Mouse (Mus musculus) neural tube, embryonic 13.5 days (tissue): ENCODE data around the gene Adamts10. TPM values are rescaled to one million over a fixed set of nuclear protein-coding genes. Genes with fewer than 3 reads are reported as not detected.

Source experiments
- ATAC-seq: fragments of 200-750 bp; cut with Nextera tagmentation; 2 replicates; pipeline ENCODE4 v1.8.0; 2017; ENCODE audit warnings: low read depth, mild to moderate bottlenecking, moderate TSS enrichment, moderate library complexity
- H3K27ac ChIP-seq: fragments of 300-500 bp; sonication (generic); replicated peaks from 2 replicates; pipeline ENCODE4 v1.5.1; 2015; ENCODE audit warnings: moderate library complexity, mild to moderate bottlenecking, inconsistent platforms
- H3K27me3 ChIP-seq: fragments of 300-500 bp; sonication (generic); 2 replicates; pipeline ENCODE4 v1.6.1; 2015; ENCODE audit warnings: mild to moderate bottlenecking, inconsistent platforms
- H3K36me3 ChIP-seq: fragments of 300-500 bp; sonication (generic); 2 replicates; pipeline ENCODE4 v1.6.1; 2015; ENCODE audit warnings: mild to moderate bottlenecking, inconsistent platforms
- H3K4me1 ChIP-seq: fragments of 300-500 bp; sonication (generic); replicated peaks from 2 replicates; pipeline ENCODE4 v1.6.1; 2015; ENCODE audit warnings: inconsistent platforms
- H3K4me2 ChIP-seq: fragments of 300-500 bp; sonication (generic); 2 replicates; pipeline ENCODE4 v1.6.1; 2015; ENCODE audit warnings: inconsistent platforms, mild to moderate bottlenecking, moderate library complexity
- H3K4me3 ChIP-seq: fragments of 300-500 bp; sonication (generic); 2 replicates; pipeline ENCODE4 v1.5.1; 2015; ENCODE audit warnings: mild to moderate bottlenecking, inconsistent platforms
- H3K9ac ChIP-seq: fragments of 300-500 bp; sonication (generic); 2 replicates; pipeline ENCODE4 v1.6.1; 2015; ENCODE audit warnings: moderate library complexity, mild to moderate bottlenecking, inconsistent platforms
- H3K9me3 ChIP-seq: fragments of 300-500 bp; sonication (generic); 2 replicates; pipeline ENCODE4 v1.6.1; 2016; ENCODE audit warnings: inconsistent platforms
- WGBS: fragments of 180-500 bp; shearing (Covaris S2); methylation state at CpG from one replicate; pipeline ENCODE4 v1.1.7; 2015; 5-methylcytosine and 5-hydroxymethylcytosine counted together
- polyA plus RNA-seq: library from polyadenylated mRNA; unstranded; fragments of >200 nt; fragmentation: Nextera tagmentation; extraction: Ambion mirVana; gene quantifications from 2 replicates; pipeline ENCODE4 v1.2.1, GENCODE M21; 2015

Adamts10 gene
- polyA plus RNA-seq, 1 experiment from 2014 or later, result 45.7 TPM

DNA sequence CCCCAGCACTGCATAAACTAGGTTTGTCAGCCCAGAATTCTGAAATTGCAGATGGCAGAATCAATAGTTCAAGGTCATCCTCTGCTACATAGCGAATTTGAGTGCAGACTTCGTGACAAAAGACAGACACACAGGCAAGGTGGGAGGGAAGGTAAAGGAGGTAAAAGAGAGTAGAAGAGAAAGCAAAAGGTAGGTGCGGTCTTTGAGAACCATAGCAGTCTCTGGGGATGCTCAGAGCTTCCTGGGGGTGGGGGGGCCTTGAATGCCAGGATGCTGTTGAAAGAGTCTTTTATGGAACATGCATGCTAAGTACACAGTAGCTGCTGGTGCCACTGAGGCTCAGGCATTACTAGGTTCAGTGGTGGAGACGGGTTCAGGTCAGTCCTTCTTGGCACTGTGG, 33.9 kb downstream of the Adamts10 start:
- Histone ChIP-seq H3K36me3 (peaks cover 4% of the 10 kb centered on the region; the same call in 1 of the 2 replicates), H3K9me3 (no peaks in the 10 kb centered on the region), H3K27me3 (peaks cover 3% of the 10 kb centered on the region; the same call in 1 of the 2 replicates), H3K4me2 (no peak overlapping the region), H3K4me3 (no peak overlapping the region), H3K4me1 (no peaks in the 10 kb centered on the region), H3K9ac (no peak overlapping the region), H3K27ac (no peak overlapping the region)
- WGBS, result 79% methylated on average over 4 of the region's 4 CpGs
- ATAC-seq, result no peak

DNA sequence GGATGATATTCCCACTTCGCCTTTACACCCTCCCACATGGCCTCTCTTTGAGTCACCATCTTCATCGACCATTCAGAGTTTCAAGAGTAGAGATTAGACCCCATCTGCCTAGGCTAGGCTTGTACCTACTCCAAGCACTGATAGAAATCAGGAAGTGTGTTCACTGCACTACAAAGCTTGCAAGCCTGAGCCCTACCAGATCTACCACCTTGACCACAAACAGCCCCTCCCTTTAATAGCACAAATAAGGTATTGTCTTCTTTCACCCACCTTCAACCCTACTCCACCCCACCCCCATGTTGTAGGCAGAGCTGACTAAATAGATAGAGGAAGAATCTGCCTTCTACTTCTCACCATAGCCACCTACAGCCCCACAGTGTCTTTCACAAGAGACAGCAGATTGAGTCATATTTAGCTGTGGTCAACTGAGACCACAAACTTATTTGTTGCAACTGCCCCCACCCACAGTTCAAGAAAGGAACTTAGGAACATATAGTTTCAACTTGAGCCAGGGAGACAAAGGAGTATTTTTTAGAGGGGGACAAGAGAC, 39.6 kb downstream of the Adamts10 start:
- H3K9ac ChIP-seq, result no peak overlapping the region
- H3K4me1 ChIP-seq, result no peaks in the 10 kb centered on the region
- WGBS, result 72% methylated on average over 2 of the region's 2 CpGs
- ATAC-seq, result no peak
- H3K36me3 ChIP-seq, result no peaks in the 10 kb centered on the region
- no peak overlapping the region for H3K27ac ChIP-seq
- no peaks in the 10 kb centered on the region for H3K27me3 ChIP-seq
- H3K9me3 ChIP-seq, result no peaks in the 10 kb centered on the region
- no peak overlapping the region for H3K4me3 ChIP-seq
- no peak overlapping the region for H3K4me2 ChIP-seq

DNA sequence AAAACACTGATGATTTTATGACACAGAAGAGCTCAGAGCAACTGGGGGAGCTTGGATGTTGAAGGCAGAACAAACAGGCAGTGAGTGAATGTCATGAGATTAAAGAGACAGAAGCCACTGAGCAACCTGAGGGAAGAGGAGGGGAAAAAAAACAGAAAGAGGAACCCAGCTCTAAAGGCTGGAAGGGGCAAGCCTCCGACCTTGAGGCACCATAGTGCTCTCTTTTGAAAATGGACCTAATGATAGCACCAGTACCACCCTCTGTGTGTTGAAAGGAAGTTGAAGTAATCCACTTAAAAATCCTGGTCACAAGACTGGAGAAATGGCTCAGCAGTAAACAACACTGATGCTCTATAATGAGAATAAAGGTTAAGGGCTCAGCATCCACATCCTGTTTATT, 40.6 kb downstream of the Adamts10 start:
- Histone ChIP-seq H3K4me3 (no peak overlapping the region), H3K4me2 (no peak overlapping the region), H3K4me1 (no peaks in the 10 kb centered on the region), H3K36me3 (no peaks in the 10 kb centered on the region), H3K27me3 (no peaks in the 10 kb centered on the region), H3K9ac (no peak overlapping the region), H3K9me3 (no peaks in the 10 kb centered on the region), H3K27ac (no peak overlapping the region)
- 76% methylated on average over 1 of the region's 1 CpGs for WGBS
- no peak for ATAC-seq

DNA sequence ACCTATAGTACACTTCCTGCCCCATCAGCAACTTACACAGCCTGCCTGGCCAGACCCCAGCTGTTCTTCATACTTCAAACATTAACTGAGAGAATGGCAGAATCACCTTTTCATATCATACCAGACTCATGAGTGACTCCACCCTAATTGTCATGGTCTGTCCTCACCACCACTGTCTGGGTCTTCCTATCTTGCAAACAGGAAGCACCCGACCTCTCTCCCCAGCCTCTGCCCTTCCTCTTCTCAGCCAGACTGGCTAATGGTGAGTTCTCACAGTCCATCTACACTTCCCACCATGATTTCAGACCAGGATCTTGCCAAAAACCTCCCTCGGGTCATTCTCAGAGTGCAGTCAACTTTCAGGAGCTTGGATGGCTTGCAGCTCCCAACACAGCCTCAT, 42.2 kb downstream of the Adamts10 start:
- 69% methylated on average over 2 of the region's 2 CpGs for WGBS
- Histone ChIP-seq H3K4me2 (no peak overlapping the region), H3K27ac (no peak overlapping the region), H3K27me3 (no peaks in the 10 kb centered on the region), H3K36me3 (no peaks in the 10 kb centered on the region), H3K9me3 (no peaks in the 10 kb centered on the region), H3K4me1 (no peaks in the 10 kb centered on the region), H3K4me3 (no peak overlapping the region), H3K9ac (no peak overlapping the region)
- ATAC-seq, result no peak

DNA sequence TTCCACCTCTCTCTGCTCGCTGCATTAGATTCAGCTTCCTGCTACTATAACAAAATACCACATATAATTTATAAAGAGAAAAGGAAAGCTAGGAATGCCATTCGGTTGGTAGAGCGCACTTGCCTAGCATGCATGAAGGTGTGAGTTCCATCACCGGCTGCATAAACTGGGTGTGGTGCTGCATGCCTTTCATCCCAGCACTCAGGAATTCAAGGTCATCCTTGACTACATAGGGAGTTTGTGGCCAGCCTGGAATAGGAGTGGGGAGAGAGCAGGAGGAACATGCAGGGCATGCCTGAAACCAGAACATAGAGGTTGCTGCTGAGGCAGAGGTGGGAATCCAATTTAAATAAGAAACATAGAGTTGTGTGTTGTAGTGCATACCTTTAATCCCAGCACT, 60.1 kb downstream of the Adamts10 start:
- no peaks in the 10 kb centered on the region for H3K4me1 ChIP-seq
- no peaks in the 10 kb centered on the region for H3K27me3 ChIP-seq
- H3K4me3 ChIP-seq, result no peak overlapping the region
- no peak overlapping the region for H3K4me2 ChIP-seq
- no peak overlapping the region for H3K27ac ChIP-seq
- H3K36me3 ChIP-seq, result no peaks in the 10 kb centered on the region
- no peak for ATAC-seq
- no peaks in the 10 kb centered on the region for H3K9me3 ChIP-seq
- H3K9ac ChIP-seq, result no peak overlapping the region
- WGBS, result 91% methylated on average over 4 of the region's 4 CpGs

DNA sequence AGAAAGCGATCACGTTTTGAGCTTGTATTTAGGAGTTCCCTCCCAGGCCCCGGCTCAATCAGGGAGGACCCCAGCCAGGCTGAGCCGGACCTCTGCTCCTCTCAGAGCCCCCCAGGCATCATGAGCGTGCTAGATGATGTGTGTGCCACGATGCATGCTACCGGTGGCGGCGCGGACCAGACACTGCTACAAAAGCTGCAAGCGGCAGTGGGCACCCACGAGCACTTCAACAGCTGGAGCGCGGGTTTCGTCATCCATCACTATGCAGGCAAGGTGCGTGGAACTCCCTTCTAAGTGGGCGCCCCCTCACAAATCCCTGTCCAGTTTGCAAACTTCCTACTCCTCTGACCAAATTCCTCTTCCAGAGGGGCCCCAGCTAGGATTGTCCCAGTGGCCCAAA, 62.0 kb downstream of the Adamts10 start:
- 69% methylated on average over 17 of the region's 17 CpGs for WGBS
- no peak overlapping the region for H3K4me3 ChIP-seq
- H3K4me2 ChIP-seq, result no peak overlapping the region
- no peaks in the 10 kb centered on the region for H3K4me1 ChIP-seq
- H3K27me3 ChIP-seq, result no peaks in the 10 kb centered on the region
- H3K9me3 ChIP-seq, result no peaks in the 10 kb centered on the region
- no peaks in the 10 kb centered on the region for H3K36me3 ChIP-seq
- no peak overlapping the region for H3K9ac ChIP-seq
- no peak overlapping the region for H3K27ac ChIP-seq
- no peak for ATAC-seq

DNA sequence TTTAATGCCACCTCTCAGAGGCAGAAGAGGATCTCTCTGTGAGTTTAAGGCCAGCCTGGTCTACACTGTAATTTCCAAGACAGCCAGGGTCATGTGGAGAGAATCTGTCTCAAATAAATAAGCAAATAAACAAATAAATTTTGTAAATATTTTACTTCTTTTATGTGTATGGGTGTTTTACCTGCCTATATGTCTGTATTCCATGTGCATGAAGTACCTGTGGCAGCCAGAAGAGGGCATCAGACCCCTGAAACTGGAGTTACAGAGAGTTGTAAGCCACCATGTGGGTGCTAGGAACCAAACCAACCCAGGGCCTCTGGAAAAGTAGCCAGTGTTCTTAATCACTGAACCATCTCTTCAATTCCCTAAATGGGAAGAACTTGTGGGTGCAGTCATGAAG, 73.3 kb downstream of the Adamts10 start:
- H3K36me3 ChIP-seq, result no peaks in the 10 kb centered on the region
- 0 out of 2 replicates have a peak, but pooled peaks cover 9% of the 10 kb centered on the region for H3K9me3 ChIP-seq
- no peak overlapping the region for H3K4me3 ChIP-seq
- H3K4me2 ChIP-seq, result no peak overlapping the region
- no peaks in the 10 kb centered on the region for H3K27me3 ChIP-seq
- no peaks in the 10 kb centered on the region for H3K4me1 ChIP-seq
- ATAC-seq, result no peak
- no peak overlapping the region for H3K27ac ChIP-seq
- H3K9ac ChIP-seq, result no peak overlapping the region

DNA sequence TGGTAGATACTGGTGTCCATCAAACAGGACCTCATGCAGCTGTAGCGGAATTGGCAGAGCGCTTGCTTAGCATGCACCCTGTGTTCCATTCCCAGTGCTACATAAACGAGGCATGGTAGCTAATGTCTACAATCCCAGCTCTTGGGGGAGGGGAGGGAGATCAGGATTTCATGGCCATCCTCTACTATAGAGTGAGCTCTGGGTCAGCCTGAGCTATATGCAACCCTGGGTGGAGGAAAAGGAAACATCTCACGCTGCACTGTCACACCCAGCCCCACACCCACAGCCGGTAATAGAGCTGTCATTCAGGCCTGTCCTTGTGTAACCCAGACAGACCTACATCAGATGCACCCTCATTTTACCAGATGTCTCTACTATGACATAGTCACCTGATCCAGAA, 74.5 kb downstream of the Adamts10 start:
- H3K27me3 ChIP-seq, result no peaks in the 10 kb centered on the region
- no peak overlapping the region for H3K4me2 ChIP-seq
- H3K27ac ChIP-seq, result no peak overlapping the region
- no peak overlapping the region for H3K9ac ChIP-seq
- ATAC-seq, result no peak
- no peak overlapping the region for H3K4me3 ChIP-seq
- 93% methylated on average over 5 of the region's 5 CpGs for WGBS
- 0 out of 2 replicates have a peak, but pooled peaks cover 9% of the 10 kb centered on the region for H3K9me3 ChIP-seq
- no peaks in the 10 kb centered on the region for H3K36me3 ChIP-seq
- no peaks in the 10 kb centered on the region for H3K4me1 ChIP-seq

DNA sequence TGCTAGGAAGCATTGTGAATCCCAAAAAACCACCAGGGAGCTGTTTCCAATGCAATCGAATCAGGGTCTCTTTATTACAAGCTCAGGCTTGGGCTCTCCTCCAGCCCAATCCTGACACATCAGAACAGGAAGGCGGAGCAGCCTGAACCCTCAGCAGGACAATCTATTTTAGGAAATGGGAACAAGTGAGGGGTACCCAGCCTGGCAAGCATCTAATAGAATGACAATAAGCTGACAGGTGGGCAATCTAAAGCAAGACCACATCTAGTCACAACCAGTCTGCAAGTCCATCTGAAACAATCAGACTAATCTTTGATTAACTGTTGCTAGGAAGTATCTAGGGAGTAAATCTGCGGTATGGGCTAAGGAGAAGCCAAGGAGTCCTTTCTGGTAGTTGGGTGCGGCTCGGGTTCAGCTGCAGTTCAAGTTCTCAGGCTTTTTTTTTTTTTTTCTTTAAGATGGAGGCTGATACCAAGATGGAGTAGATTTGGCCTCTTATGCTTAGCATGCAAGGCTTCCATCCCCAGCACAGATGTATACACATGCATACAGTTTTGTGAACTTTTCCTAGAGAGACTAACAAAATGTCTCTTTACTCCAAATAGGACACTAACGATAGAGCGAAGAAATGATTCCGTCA, 76.0 kb downstream of the Adamts10 start:
- 86% methylated on average over 8 of the region's 8 CpGs for WGBS
- H3K4me2 ChIP-seq, result no peak overlapping the region
- H3K9ac ChIP-seq, result no peak overlapping the region
- H3K36me3 ChIP-seq, result no peaks in the 10 kb centered on the region
- no peaks in the 10 kb centered on the region for H3K4me1 ChIP-seq
- no peak overlapping the region for H3K4me3 ChIP-seq
- ATAC-seq, result no peak
- H3K27me3 ChIP-seq, result no peaks in the 10 kb centered on the region
- H3K27ac ChIP-seq, result no peak overlapping the region
- H3K9me3 ChIP-seq, result 0 out of 2 replicates have a peak, but pooled peaks cover 9% of the 10 kb centered on the region

DNA sequence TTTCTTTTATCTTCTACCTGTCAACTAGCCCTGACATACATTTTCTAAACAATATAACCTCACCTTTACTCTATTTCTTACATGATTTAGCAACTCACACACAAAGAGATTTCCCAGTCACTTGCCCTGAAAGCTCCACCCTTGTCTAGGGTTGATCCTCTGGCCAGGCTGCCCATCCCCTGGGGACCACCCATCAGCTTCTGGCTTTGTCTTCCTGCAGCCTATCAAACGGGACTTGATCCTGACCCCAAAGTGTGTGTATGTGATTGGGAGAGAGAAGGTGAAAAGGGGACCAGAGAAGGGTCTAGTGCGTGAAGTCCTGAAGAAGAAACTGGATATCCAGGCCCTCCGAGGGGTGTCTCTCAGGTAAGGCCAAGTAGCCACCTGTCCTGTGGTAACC, 76.8 kb downstream of the Adamts10 start:
- Histone ChIP-seq H3K4me1 (no peaks in the 10 kb centered on the region), H3K4me3 (no peak overlapping the region), H3K27me3 (no peaks in the 10 kb centered on the region), H3K9ac (no peak overlapping the region), H3K36me3 (no peaks in the 10 kb centered on the region), H3K9me3 (0 out of 2 replicates have a peak, but pooled peaks cover 9% of the 10 kb centered on the region), H3K4me2 (no peak overlapping the region), H3K27ac (no peak overlapping the region)
- 83% methylated on average over 3 of the region's 3 CpGs for WGBS
- ATAC-seq, result no peak

DNA sequence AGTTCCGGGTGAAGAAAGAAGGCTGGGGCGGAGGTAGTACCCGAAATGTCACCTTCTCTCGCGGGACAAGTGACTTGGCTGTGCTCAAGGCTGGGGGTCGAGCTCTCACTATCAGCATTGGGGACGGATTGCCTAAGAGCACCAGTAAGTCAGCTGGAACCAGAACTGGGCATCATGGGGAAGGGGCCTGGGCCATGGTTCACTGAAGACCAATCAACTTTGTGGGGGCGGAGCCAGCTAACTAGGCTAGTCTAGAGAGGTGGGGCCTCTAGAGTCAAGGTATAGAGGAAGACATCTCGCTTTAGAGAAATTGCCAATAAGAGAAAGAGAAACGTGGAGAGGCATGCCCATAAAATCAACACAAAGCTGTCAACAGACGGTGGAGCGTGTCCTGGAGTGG, 77.9 kb downstream of the Adamts10 start:
- Histone ChIP-seq H3K9me3 (0 out of 2 replicates have a peak, but pooled peaks cover 9% of the 10 kb centered on the region), H3K27ac (no peak overlapping the region), H3K4me1 (no peaks in the 10 kb centered on the region), H3K27me3 (no peaks in the 10 kb centered on the region), H3K36me3 (no peaks in the 10 kb centered on the region), H3K9ac (no peak overlapping the region), H3K4me3 (no peak overlapping the region), H3K4me2 (no peak overlapping the region)
- no peak for ATAC-seq
- 83% methylated on average over 12 of the region's 12 CpGs for WGBS
